In genomic region chr11:50026521-50027090, GRCm38 (mm10) we compare ENCODE assay signal across 9 mouse cellular contexts. TPM values are rescaled to one million over a fixed set of nuclear protein-coding genes. Genes with fewer than 3 reads are reported as not detected.
DNase-seq lines count a peak whose midpoint lies in the region; ATAC-seq lines count a peak whose summit lies in the region.
"Had no signal": no experiment of that assay in that cellular context is flagged by ENCODE, and none has a peak within 500 bp of the region (broad histone marks: within the 10 kb centered on the region; RNA-seq: fewer than 3 reads in every experiment).

No protein-coding gene starts in this region.

- H3K4me3 ChIP-seq in liver, embryonic 12.5 days: peak overlapping the region; percentile 80
- H3K4me3 ChIP-seq in neural tube, embryonic 13.5 days: peak overlapping the region; percentile 77

- DNase-seq in layer of hippocampus, adult 11-12 months (ENCODE audit: low spot score): peak; percentile 11
- no peak for DNase-seq in layer of hippocampus, adult 9-10 months (ENCODE audit: low spot score)
- no peak for DNase-seq in layer of hippocampus, postnatal 10 days (ENCODE audit: low spot score in 2 of 2)
- DNase-seq in spleen, postnatal 4 days (ENCODE audit: low spot score in 2 of 2): no peak
- DNase-seq: kidney, postnatal 14 days had no signal

- peaks cover 12% of the 10 kb centered on the region; the same call in 1 of the 2 replicates for H3K27me3 ChIP-seq in liver, embryonic 12.5 days (replicated peaks)
- H3K27me3 ChIP-seq in neural tube, embryonic 13.5 days: peaks cover 10% of the 10 kb centered on the region

- no peak overlapping the region for H3K9ac ChIP-seq in liver, embryonic 12.5 days
- peak overlapping the region; percentile 99 for H3K9ac ChIP-seq in neural tube, embryonic 13.5 days

- 22% methylated on average over 3 of the region's 3 CpGs for WGBS in liver, embryonic 12.5 days (ENCODE audit: insufficient replicate concordance)
- WGBS in neural tube, embryonic 13.5 days: 30% methylated on average over 3 of the region's 3 CpGs

- 0 out of 2 replicates have a peak overlapping the region, but pooled peaks have one; percentile 84 for H3K27ac ChIP-seq in liver, embryonic 12.5 days
- peak overlapping the region; percentile 54 for H3K27ac ChIP-seq in neural tube, embryonic 13.5 days (replicated peaks)

- H3K9me3 ChIP-seq in liver, embryonic 12.5 days (replicated peaks): no peaks in the 10 kb centered on the region
- no peaks in the 10 kb centered on the region for H3K9me3 ChIP-seq in neural tube, embryonic 13.5 days

- H3K4me1 ChIP-seq in liver, embryonic 12.5 days: peaks cover 54% of the 10 kb centered on the region
- peaks cover 39% of the 10 kb centered on the region for H3K4me1 ChIP-seq in neural tube, embryonic 13.5 days (replicated peaks)

- H3K4me2 ChIP-seq in liver, embryonic 12.5 days: peak overlapping the region; percentile 100
- peak overlapping the region; percentile 79 for H3K4me2 ChIP-seq in neural tube, embryonic 13.5 days

- ATAC-seq in granulocyte monocyte progenitor cell, adult 5-6 weeks (replicated peaks; ENCODE audit: poor library complexity, severe bottlenecking): peak; percentile 87
- no peak for ATAC-seq in liver, embryonic 12.5 days
- ATAC-seq in neural tube, embryonic 13.5 days (ENCODE audit: low read depth): no peak
- ATAC-seq in erythroblast, adult 5-6 weeks (replicated peaks; ENCODE audit: low FRiP score, poor library complexity, severe bottlenecking): no peak

- H3K36me3 ChIP-seq in liver, embryonic 12.5 days: no peaks in the 10 kb centered on the region
- H3K36me3 ChIP-seq in neural tube, embryonic 13.5 days: no peaks in the 10 kb centered on the region

RNA-seq across cellular contexts. Expression of gene Rnf130, which starts 1.5 kb away (rescaled TPM):
- total RNA-seq in granulocyte monocyte progenitor cell, adult 5-6 weeks (2014; fragmentation: Nextera tagmentation): 164 and 170 TPM in 2 replicates
- total RNA-seq in granulocyte monocyte progenitor cell, adult 5-6 weeks (2017): 230 and 235 TPM in 2 replicates
- polyA plus RNA-seq in liver, embryonic 12.5 days (2016; fragmentation: Nextera tagmentation; extraction: Ambion mirVana): 39.2 and 39.7 TPM in 2 replicates
- polyA plus RNA-seq in neural tube, embryonic 13.5 days (2015; fragmentation: Nextera tagmentation; extraction: Ambion mirVana): 59.2 and 64.2 TPM in 2 replicates
- 10 to 100 TPM; 84.5 to 87.4 TPM for total RNA-seq in layer of hippocampus, postnatal 10 days (2021)
- total RNA-seq in erythroblast, adult 5-6 weeks (2015; ENCODE audit: low replicate concordance): 78.8 and 84.9 TPM in 2 replicates
- total RNA-seq in erythroblast, adult 5-6 weeks (2017; ENCODE audit: low replicate concordance): 45.4 and 63.6 TPM in 2 replicates
